In the genomic region with DNA sequence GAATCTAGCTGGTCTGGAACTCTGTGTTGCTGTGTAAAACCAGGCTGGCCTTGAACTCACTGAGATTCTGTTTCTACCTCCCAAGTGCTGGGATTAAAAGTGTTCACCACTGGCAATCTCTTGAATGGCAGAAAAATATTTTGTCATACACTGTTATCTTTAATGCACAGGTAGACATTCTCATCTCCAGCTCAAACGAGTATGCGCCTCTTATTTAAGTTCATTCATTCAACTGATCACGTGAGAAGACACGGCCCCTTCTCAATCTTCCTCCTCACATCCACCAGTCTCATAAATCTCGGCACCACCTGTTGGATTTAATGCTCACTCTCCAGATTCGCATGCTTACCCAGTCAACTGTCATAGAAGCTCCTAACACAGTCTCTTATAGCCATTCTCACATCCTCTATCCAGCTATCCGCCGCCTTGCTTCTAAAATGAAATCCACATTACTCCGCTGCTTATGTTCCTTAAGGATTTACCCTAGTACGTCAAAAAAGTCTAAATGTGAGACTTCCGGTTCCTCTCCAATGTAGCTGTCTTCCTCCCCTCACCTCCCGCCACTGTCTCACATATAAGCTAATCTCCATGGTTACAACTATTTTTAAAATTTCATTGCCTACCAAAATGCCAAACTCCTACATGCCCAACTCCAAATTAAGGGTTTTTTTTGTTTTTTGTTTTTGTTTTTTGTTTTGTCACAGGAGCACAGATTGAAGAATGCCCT, we compare ENCODE assay signal across 7 mouse cellular contexts. TPM values are rescaled to one million over a fixed set of nuclear protein-coding genes. Genes with fewer than 3 reads are reported as not detected.
DNase-seq lines count a peak whose midpoint lies in the region; ATAC-seq and TF ChIP-seq lines count a peak whose summit lies in the region.

No protein-coding gene starts in this region.

- no peak for TF ChIP-seq CTCF in liver, adult 2 months (IDR thresholded peaks at IDR 0.05; ENCODE audit: low read depth, low read length)
- TF ChIP-seq CTCF in brain, embryonic 14.5 days (IDR thresholded peaks at IDR 0.05; ENCODE audit: borderline replicate concordance, extremely low read depth, insufficient read depth, insufficient read length) = no peak
- no peak for TF ChIP-seq CTCF in liver, embryonic 14.5 days (IDR thresholded peaks at IDR 0.05; ENCODE audit: low read depth)

- no peak for TF ChIP-seq EP300 in liver, embryonic 14.5 days (IDR thresholded peaks at IDR 0.05; ENCODE audit: low read depth)

- H3K9ac ChIP-seq in liver, adult 2 months (ENCODE audit: low read depth, low read length) = no peak overlapping the region; the same call in 1 of the 2 replicates
- H3K9ac ChIP-seq in forebrain, embryonic 14.5 days (ENCODE audit: low read length) = peak overlapping the region; percentile 87
- peak overlapping the region; percentile 75 for H3K9ac ChIP-seq in liver, embryonic 14.5 days (replicated peaks)

- no peak for ATAC-seq in forebrain, embryonic 14.5 days
- no peak for ATAC-seq in liver, embryonic 14.5 days (ENCODE audit: insufficient read depth)

- peak overlapping the region; percentile 62 for H3K4me2 ChIP-seq in forebrain, embryonic 14.5 days (ENCODE audit: low read length)
- H3K4me2 ChIP-seq in liver, embryonic 14.5 days (ENCODE audit: low read depth) = peak overlapping the region; percentile 76

- H3K27ac ChIP-seq in liver, adult 2 months (replicated peaks; ENCODE audit: insufficient read depth, low read depth, low read length) = no peak overlapping the region
- H3K27ac ChIP-seq in forebrain, embryonic 14.5 days (ENCODE audit: low read depth, low read length) = no peak overlapping the region
- no peak overlapping the region for H3K27ac ChIP-seq in liver, embryonic 14.5 days

- H3K36me3 ChIP-seq in liver, adult 2 months (ENCODE audit: control insufficient read depth, insufficient read depth, low read length) = peaks cover 13% of the 10 kb centered on the region
- H3K36me3 ChIP-seq in forebrain, embryonic 14.5 days (ENCODE audit: control insufficient read depth, insufficient read depth, low read length) = peaks cover 18% of the 10 kb centered on the region
- peaks cover 4% of the 10 kb centered on the region; the same call in 1 of the 2 replicates for H3K36me3 ChIP-seq in liver, embryonic 14.5 days (replicated peaks; ENCODE audit: control insufficient read depth, insufficient read depth, low read depth)

- 33% methylated on average over 12 of the region's 12 CpGs for WGBS in liver, adult 2 months
- 37% methylated on average over 12 of the region's 12 CpGs for WGBS in forebrain, embryonic 14.5 days
- WGBS in liver, embryonic 14.5 days (ENCODE audit: insufficient replicate concordance) = 30% methylated on average over 12 of the region's 12 CpGs

- no peak for TF ChIP-seq POLR2A in liver, adult 2 months (IDR thresholded peaks at IDR 0.05; ENCODE audit: extremely low read depth, insufficient read depth, low read length)
- no peak for TF ChIP-seq POLR2A in brain, embryonic 14.5 days (IDR thresholded peaks at IDR 0.05; ENCODE audit: borderline replicate concordance, extremely low read depth, insufficient read depth, insufficient read length, poor library complexity, severe bottlenecking)

- peak overlapping the region; percentile 98 for H3K4me3 ChIP-seq in liver, adult 2 months (ENCODE audit: insufficient read depth, low read depth, low read length)
- peak overlapping the region; percentile 88 for H3K4me3 ChIP-seq in forebrain, embryonic 14.5 days (ENCODE audit: low read depth, low read length)
- peak overlapping the region; percentile 86 to 89 for H3K4me3 ChIP-seq in liver, embryonic 14.5 days (ENCODE audit: insufficient read depth in 1 of 2, low read depth in 2 of 2, low read length in 2 of 2)

- H3K79me2 ChIP-seq in liver, adult 2 months (ENCODE audit: control insufficient read depth, insufficient read depth, low read length) = peaks cover 17% of the 10 kb centered on the region

- H3K27me3 ChIP-seq in liver, adult 2 months (ENCODE audit: control insufficient read depth, insufficient read depth, low read length) = no peaks in the 10 kb centered on the region
- no peaks in the 10 kb centered on the region for H3K27me3 ChIP-seq in forebrain, embryonic 14.5 days (replicated peaks; ENCODE audit: control insufficient read depth, insufficient read depth, low read length)
- no peaks in the 10 kb centered on the region for H3K27me3 ChIP-seq in liver, embryonic 14.5 days (ENCODE audit: control insufficient read depth, insufficient read depth, low read length)

- H3K9me3 ChIP-seq in forebrain, embryonic 14.5 days (replicated peaks; ENCODE audit: control insufficient read depth, low read length) = no peaks in the 10 kb centered on the region
- H3K9me3 ChIP-seq in liver, embryonic 14.5 days (ENCODE audit: control insufficient read depth, low read length) = no peaks in the 10 kb centered on the region

- no peak for DNase-seq in liver, adult 2 months (ENCODE audit: extremely low read depth, low read depth, low spot score)
- DNase-seq in liver = no peak
- peak; percentile 17 for DNase-seq in brain, embryonic 14.5 days (ENCODE audit: low read depth)
- no peak for DNase-seq in forebrain, embryonic 14.5 days (ENCODE audit: low spot score)
- DNase-seq in liver, embryonic 14.5 days (ENCODE audit: low read depth in 3 of 3, low spot score in 3 of 3) = peak in 1 of 3 experiments; percentile 7
- peak; percentile 46 for DNase-seq in telencephalon, adult 2 months (ENCODE audit: low read depth, low spot score)
- no peak for DNase-seq in urinary bladder, postnatal 10 days (ENCODE audit: low spot score)

- peaks cover 7% of the 10 kb centered on the region for H3K4me1 ChIP-seq in liver, adult 2 months (ENCODE audit: control insufficient read depth, insufficient read depth, low read length)
- peaks cover 5% of the 10 kb centered on the region; the same call in 1 of the 2 replicates for H3K4me1 ChIP-seq in forebrain, embryonic 14.5 days (ENCODE audit: control insufficient read depth, insufficient read depth, low read length)
- peaks cover 9 to 14% of the 10 kb centered on the region in 2 experiments for H3K4me1 ChIP-seq in liver, embryonic 14.5 days (replicated peaks; ENCODE audit: control insufficient read depth in 2 of 2, insufficient read depth in 2 of 2, low read length in 1 of 2)

RNA-seq across cellular contexts. Expression of a gene that starts 1.0 kb away (rescaled TPM):
- total RNA-seq in liver, adult 2 months (2014; rRNA removed) = 57.1 and 70.7 TPM in 2 replicates
- polyA plus RNA-seq in liver, adult 2 months (2012; rRNA removed) = 29.9 and 34.6 TPM in 2 replicates
- polyA plus RNA-seq in brain, embryonic 14.5 days (2012; rRNA removed) = 68.0 and 77.7 TPM in 2 replicates
- polyA plus RNA-seq in forebrain, embryonic 14.5 days (2014; fragmentation: Nextera tagmentation; extraction: Ambion mirVana) = 133 and 149 TPM in 2 replicates
- polyA plus RNA-seq in liver, embryonic 14.5 days (2012; rRNA removed) = 9.5 and 16.0 TPM in 2 replicates
- polyA plus RNA-seq in liver, embryonic 14.5 days (2014; fragmentation: Nextera tagmentation; extraction: Ambion mirVana) = 34.9 and 35.2 TPM in 2 replicates

RNA-seq across cellular contexts. Expression of a gene that starts 20.7 kb away (rescaled TPM):
- 53.1 and 60.5 TPM in 2 replicates for total RNA-seq in liver, adult 2 months (2014; rRNA removed)
- 37.9 and 46.4 TPM in 2 replicates for polyA plus RNA-seq in liver, adult 2 months (2012; rRNA removed)
- polyA plus RNA-seq in brain, embryonic 14.5 days (2012; rRNA removed) = 24.3 and 25.9 TPM in 2 replicates
- polyA plus RNA-seq in forebrain, embryonic 14.5 days (2014; fragmentation: Nextera tagmentation; extraction: Ambion mirVana) = 35.9 and 41.2 TPM in 2 replicates
- polyA plus RNA-seq in liver, embryonic 14.5 days (2012; rRNA removed) = 13.3 and 16.0 TPM in 2 replicates
- 18.5 and 21.9 TPM in 2 replicates for polyA plus RNA-seq in liver, embryonic 14.5 days (2014; fragmentation: Nextera tagmentation; extraction: Ambion mirVana)

RNA-seq across cellular contexts. Expression of a gene that starts 37.3 kb away (rescaled TPM):
- total RNA-seq in liver, adult 2 months (2014; rRNA removed) = not detected in 2 replicates
- not detected in 2 replicates for polyA plus RNA-seq in liver, adult 2 months (2012; rRNA removed)
- 1.1 and 1.8 TPM in 2 replicates for polyA plus RNA-seq in brain, embryonic 14.5 days (2012; rRNA removed)
- polyA plus RNA-seq in forebrain, embryonic 14.5 days (2014; fragmentation: Nextera tagmentation; extraction: Ambion mirVana) = 0.89 and 1.0 TPM in 2 replicates
- polyA plus RNA-seq in liver, embryonic 14.5 days (2012; rRNA removed) = 0.25 and 0.31 TPM in 2 replicates
- 0.37 and 0.40 TPM in 2 replicates for polyA plus RNA-seq in liver, embryonic 14.5 days (2014; fragmentation: Nextera tagmentation; extraction: Ambion mirVana)

RNA-seq across cellular contexts. Expression of a gene that starts 40.9 kb away (rescaled TPM):
- 0.46 and 0.74 TPM in 2 replicates for total RNA-seq in liver, adult 2 months (2014; rRNA removed)
- polyA plus RNA-seq in liver, adult 2 months (2012; rRNA removed) = 0.20 TPM in 1 of 2 replicates, not detected in the other
- 16.2 and 18.0 TPM in 2 replicates for polyA plus RNA-seq in brain, embryonic 14.5 days (2012; rRNA removed)
- polyA plus RNA-seq in forebrain, embryonic 14.5 days (2014; fragmentation: Nextera tagmentation; extraction: Ambion mirVana) = 19.9 and 20.7 TPM in 2 replicates
- polyA plus RNA-seq in liver, embryonic 14.5 days (2012; rRNA removed) = 0.04 TPM in 1 of 2 replicates, not detected in the other
- 0.09 TPM in 1 of 2 replicates, not detected in the other for polyA plus RNA-seq in liver, embryonic 14.5 days (2014; fragmentation: Nextera tagmentation; extraction: Ambion mirVana)

Comparison
In these comparisons a context has a peak if more than half of its experiments do, and no peak if none do; other contexts are left out.
1. DNase-seq: peak in brain, embryonic 14.5 days (single experiment) and telencephalon, adult 2 months (single experiment); none in liver, adult 2 months (single experiment), liver (single experiment), forebrain, embryonic 14.5 days (single experiment) and urinary bladder, postnatal 10 days (single experiment).
2. Peak in every context shown above with its lines, with median percentiles within 50 percentile points of each other: H3K4me3 ChIP-seq.